Mouse (Mus musculus) frontal cortex, postnatal 25 days (tissue): ENCODE data around the gene Emc7.

ENCODE experiments used
- DNase-seq, 2 experiments: peaks; one replicate each; pipeline ENCODE4 v3.0.0; 2022; ENCODE audit warnings: low spot score in 2 of 2

Emc7 gene

DNA sequence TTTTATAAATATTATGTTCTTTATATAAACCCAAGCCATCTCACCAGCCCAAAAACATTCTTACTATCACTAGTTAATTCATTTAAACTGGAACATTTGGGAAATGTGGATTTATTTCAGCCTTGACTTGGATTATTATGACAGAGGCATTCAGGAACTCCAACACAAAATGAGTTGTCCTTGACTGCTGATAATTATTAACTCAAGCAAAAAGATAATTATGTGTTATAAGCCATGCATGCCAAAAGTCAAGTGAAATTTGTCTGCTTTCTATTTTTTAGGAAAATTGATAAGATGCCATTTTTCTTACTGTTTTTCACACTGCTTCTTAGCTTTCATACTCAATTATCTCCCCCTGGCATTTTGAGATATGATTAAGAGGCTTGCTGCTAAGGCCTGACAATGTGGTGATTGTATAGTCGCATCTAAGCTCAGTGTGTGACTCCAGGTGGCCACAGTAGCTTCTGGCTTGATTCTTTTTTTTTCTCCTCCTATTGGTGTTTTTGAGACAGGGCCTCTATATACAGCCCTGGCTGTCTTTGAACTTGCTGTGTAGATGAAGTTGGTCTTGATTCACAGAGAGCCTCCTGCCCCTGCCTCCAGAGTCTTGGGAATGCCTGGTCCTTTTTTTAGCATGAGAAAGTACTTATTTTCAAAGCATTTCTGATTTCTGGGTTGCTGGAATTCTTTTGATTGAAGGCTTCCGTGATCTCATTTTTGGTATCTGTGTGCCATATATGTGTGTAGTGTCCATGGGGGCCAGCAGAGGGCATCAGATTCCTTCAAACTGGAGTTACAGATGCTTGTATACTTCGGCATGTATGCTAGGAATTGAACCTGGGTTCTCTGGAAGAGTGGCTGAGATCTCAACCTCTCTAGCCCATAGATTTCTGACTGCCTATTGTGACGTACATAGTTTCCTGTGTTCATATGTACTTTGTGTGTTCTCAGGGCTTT lies 66.0 kb downstream of the Emc7 start:
- DNase-seq, result no peak
